Mouse (Mus musculus) thymus, adult 18-20 months (tissue): ENCODE data around the gene Ceacam14.

Source experiments
- DNase-seq, 2 experiments: peaks; one replicate each; pipeline ENCODE4 v3.0.0; 2022; ENCODE audit warnings: mixed read lengths in 2 of 2

The Ceacam14 gene

DNA sequence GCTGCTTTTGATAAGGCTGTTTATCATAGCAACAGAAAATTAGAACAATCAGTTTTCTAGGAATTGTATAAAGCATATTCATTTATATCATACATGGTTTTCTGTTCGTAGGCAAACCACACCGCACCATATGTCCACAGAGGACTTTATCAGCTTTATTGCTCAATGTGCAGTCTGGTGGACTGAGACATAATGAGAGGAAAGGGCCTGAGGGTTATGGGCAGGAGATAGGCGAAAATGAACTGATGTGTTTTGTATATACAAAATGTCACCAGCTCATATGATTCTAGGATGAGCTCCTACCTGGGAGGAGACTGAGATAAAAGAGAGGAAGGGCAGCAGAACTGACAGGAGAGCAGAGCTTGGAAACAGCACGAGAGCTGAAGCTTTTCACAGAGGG lies at the start of gene Ceacam14:
Gene Ceacam14 (plus strand): TSS at position 301 of the 400 bp plus-strand sequence.
- DNase-seq, result no peak
